Mouse (Mus musculus): ENCODE data around the gene Gpc6.

Gpc6 gene

GRCm38 (mm10) chr14:117894869-117895538 is 969.9 kb downstream of the Gpc6 start:
- no peak for DNase-seq

- DNase-seq: no peak
Observed at GRCm38 (mm10) chr14:117895539-117895912, 970.4 kb downstream of the Gpc6 start.

GRCm38 (mm10) chr14:117904300-117904699 is 979.2 kb downstream of the Gpc6 start:
- DNase-seq: no peak

GRCm38 (mm10) chr14:117905701-117906100 is 980.6 kb downstream of the Gpc6 start:
- no peak for DNase-seq

- no peak for DNase-seq
Observed at GRCm38 (mm10) chr14:117906361-117906760, 981.2 kb downstream of the Gpc6 start.

GRCm38 (mm10) chr14:117908231-117908920 is 983.3 kb downstream of the Gpc6 start:
- DNase-seq: no peak

- DNase-seq: no peak
Observed at GRCm38 (mm10) chr14:117909046-117909445, 983.9 kb downstream of the Gpc6 start.

GRCm38 (mm10) chr14:117910323-117910722 is 985.2 kb downstream of the Gpc6 start:
- no peak for DNase-seq

- DNase-seq: no peak
Observed at GRCm38 (mm10) chr14:117912624-117913270, 987.6 kb downstream of the Gpc6 start.

- no peak for DNase-seq
Observed at GRCm38 (mm10) chr14:117916577-117916976, 991.5 kb downstream of the Gpc6 start.

- no peak for DNase-seq
Observed at GRCm38 (mm10) chr14:117918724-117919123, 993.6 kb downstream of the Gpc6 start.

GRCm38 (mm10) chr14:117919612-117920011 is 994.5 kb downstream of the Gpc6 start:
- DNase-seq: no peak

GRCm38 (mm10) chr14:117921393-117922014 is 996.4 kb downstream of the Gpc6 start:
- no peak for DNase-seq

GRCm38 (mm10) chr14:117923667-117924066 is 998.6 kb downstream of the Gpc6 start:
- DNase-seq: no peak

- DNase-seq: no peak
Observed at GRCm38 (mm10) chr14:117930105-117930847, 1005.2 kb downstream of the Gpc6 start.

- DNase-seq: no peak
Observed at GRCm38 (mm10) chr14:117930848-117931816, 1006.0 kb downstream of the Gpc6 start.

- no peak for DNase-seq
Observed at GRCm38 (mm10) chr14:117932163-117932851, 1007.2 kb downstream of the Gpc6 start.

GRCm38 (mm10) chr14:117938554-117938953 is 1013.4 kb downstream of the Gpc6 start:
- no peak for DNase-seq

- no peak for DNase-seq
Observed at GRCm38 (mm10) chr14:117939471-117939870, 1014.4 kb downstream of the Gpc6 start.

- DNase-seq: no peak
Observed at GRCm38 (mm10) chr14:117945920-117946503, 1020.9 kb downstream of the Gpc6 start.

GRCm38 (mm10) chr14:117951265-117951664 is 1026.2 kb downstream of the Gpc6 start:
- no peak for DNase-seq

All from lung, adult 18-20 months (tissue).